ENCODE assay signal across 29 mouse cellular contexts in genomic region chr4:56619803-56620202, GRCm38 (mm10).
DNase-seq lines count a peak whose midpoint lies in the region; ATAC-seq and TF ChIP-seq lines count a peak whose summit lies in the region.
"Had no signal": no experiment of that assay in that cellular context is flagged by ENCODE, and none has a peak within 500 bp of the region (broad histone marks: within the 10 kb centered on the region; RNA-seq: fewer than 3 reads in every experiment).

No protein-coding gene starts in this region.

- no peak for ATAC-seq in forebrain, postnatal 0 days
- no peak for ATAC-seq in forebrain, embryonic 11.5 days (replicated peaks; ENCODE audit: low FRiP score)
- no peak for ATAC-seq in lung, postnatal 0 days
- no peak for ATAC-seq in Patski
- no peak for ATAC-seq in stomach, postnatal 0 days (ENCODE audit: low FRiP score, low TSS enrichment)
- no peak for ATAC-seq in megakaryocyte progenitor cell, adult 5-6 weeks (replicated peaks; ENCODE audit: poor library complexity)
- ATAC-seq: forebrain, embryonic 14.5 days; inflammation-experienced regulatory T-cells, adult 6 months; midbrain, embryonic 13.5 days had no signal

- no peak for DNase-seq in forebrain, postnatal 0 days
- DNase-seq in forebrain, embryonic 11.5 days (ENCODE audit: low spot score), result no peak
- DNase-seq in lung, postnatal 0 days (ENCODE audit: low spot score), result no peak
- no peak for DNase-seq in lung, postnatal 14 days
- no peak for DNase-seq in Patski (ENCODE audit: low read depth, low spot score)
- DNase-seq in stomach, postnatal 0 days (ENCODE audit: low spot score), result no peak
- no peak for DNase-seq in spleen, postnatal 14 days (ENCODE audit: low spot score in 2 of 2)
- DNase-seq: adrenal gland, postnatal 10 days; cerebellum, adult 11 months; cerebellum, adult 9-10 months; cerebellum, postnatal 36 days; heart, postnatal 10 days; kidney, adult 2 months; kidney, postnatal 10 days; layer of hippocampus, adult 9-11 months; liver; lung, postnatal 4 days; right cerebral cortex, postnatal 4 days; thymus, postnatal 14 days had no signal

- H3K4me3 ChIP-seq in forebrain, postnatal 0 days (ENCODE audit: low read depth, low read length), result no peak overlapping the region
- no peak overlapping the region for H3K4me3 ChIP-seq in forebrain, embryonic 11.5 days (ENCODE audit: low read depth, low read length)
- no peak overlapping the region for H3K4me3 ChIP-seq in lung, postnatal 0 days (ENCODE audit: low read depth, low read length)
- no peak overlapping the region for H3K4me3 ChIP-seq in stomach, postnatal 0 days (ENCODE audit: low read depth, low read length)
- H3K4me3 ChIP-seq: heart, embryonic 13.5 days; hindbrain, embryonic 10.5 days; hindbrain, embryonic 15.5 days; liver, embryonic 15.5 days; lung, embryonic 15.5 days; midbrain, embryonic 13.5 days; neural tube, embryonic 12.5 days had no signal

- 0 out of 2 replicates have a peak, but pooled peaks have one; percentile 3 for TF ChIP-seq CTCF in forebrain, postnatal 0 days (IDR thresholded peaks at IDR 0.05; ENCODE audit: low read depth)
- peak; percentile 25 for TF ChIP-seq CTCF in lung, postnatal 0 days (IDR thresholded peaks at IDR 0.05)
- TF ChIP-seq CTCF in Patski (IDR thresholded peaks at IDR 0.05), result peak; percentile 39
- peak; percentile 66 for TF ChIP-seq CTCF in stomach, postnatal 0 days (IDR thresholded peaks at IDR 0.05; ENCODE audit: low read depth)

- H3K36me3 ChIP-seq in forebrain, postnatal 0 days (ENCODE audit: insufficient read depth), result no peaks in the 10 kb centered on the region
- no peaks in the 10 kb centered on the region for H3K36me3 ChIP-seq in forebrain, embryonic 11.5 days (ENCODE audit: control insufficient read depth, insufficient read depth, low read length)
- no peaks in the 10 kb centered on the region for H3K36me3 ChIP-seq in lung, postnatal 0 days (ENCODE audit: insufficient read depth, low read length)
- no peaks in the 10 kb centered on the region for H3K36me3 ChIP-seq in stomach, postnatal 0 days (ENCODE audit: control insufficient read depth, insufficient read depth, low read length)
- H3K36me3 ChIP-seq: heart, embryonic 13.5 days; hindbrain, embryonic 10.5 days; hindbrain, embryonic 15.5 days; liver, embryonic 15.5 days; lung, embryonic 15.5 days; midbrain, embryonic 13.5 days; neural tube, embryonic 12.5 days had no signal

- H3K4me1 ChIP-seq in forebrain, postnatal 0 days (ENCODE audit: insufficient read depth), result no peaks in the 10 kb centered on the region
- no peaks in the 10 kb centered on the region for H3K4me1 ChIP-seq in forebrain, embryonic 11.5 days (replicated peaks; ENCODE audit: control insufficient read depth, insufficient read depth, low read length)
- H3K4me1 ChIP-seq in lung, postnatal 0 days (ENCODE audit: insufficient read depth, low read depth, low read length), result no peaks in the 10 kb centered on the region
- no peaks in the 10 kb centered on the region for H3K4me1 ChIP-seq in stomach, postnatal 0 days (replicated peaks; ENCODE audit: control insufficient read depth, insufficient read depth)
- H3K4me1 ChIP-seq: hindbrain, embryonic 10.5 days; hindbrain, embryonic 15.5 days; liver, embryonic 15.5 days; lung, embryonic 15.5 days; midbrain, embryonic 13.5 days; neural tube, embryonic 12.5 days had no signal

- no peak overlapping the region for H3K4me2 ChIP-seq in forebrain, postnatal 0 days (ENCODE audit: low read depth)
- H3K4me2 ChIP-seq in forebrain, embryonic 11.5 days (ENCODE audit: low read depth, low read length, severe bottlenecking), result no peak overlapping the region
- no peak overlapping the region for H3K4me2 ChIP-seq in lung, postnatal 0 days (replicated peaks; ENCODE audit: low read depth, low read length)
- no peak overlapping the region for H3K4me2 ChIP-seq in stomach, postnatal 0 days (replicated peaks; ENCODE audit: low read depth)
- H3K4me2 ChIP-seq: heart, embryonic 13.5 days; hindbrain, embryonic 15.5 days; liver, embryonic 15.5 days; lung, embryonic 15.5 days; midbrain, embryonic 13.5 days; neural tube, embryonic 12.5 days had no signal

- no peak for TF ChIP-seq EP300 in lung, postnatal 0 days (IDR thresholded peaks at IDR 0.05)
- no peak for TF ChIP-seq EP300 in stomach, postnatal 0 days (optimal IDR thresholded peaks at IDR 0.05)

- no peak overlapping the region for H3K9ac ChIP-seq in forebrain, postnatal 0 days
- no peak overlapping the region for H3K9ac ChIP-seq in forebrain, embryonic 11.5 days (ENCODE audit: low read length)
- H3K9ac ChIP-seq in lung, postnatal 0 days (replicated peaks; ENCODE audit: low read depth), result no peak overlapping the region
- no peak overlapping the region for H3K9ac ChIP-seq in stomach, postnatal 0 days (ENCODE audit: low read length)
- H3K9ac ChIP-seq: heart, embryonic 13.5 days; hindbrain, embryonic 15.5 days; liver, embryonic 15.5 days; lung, embryonic 15.5 days; midbrain, embryonic 13.5 days; neural tube, embryonic 12.5 days had no signal

- CTCF ChIA-PET in Patski (lab: Charles Lee), result interaction anchor here (1.3 to 1.7 kb wide), 2 partner anchors 9 to 127 kb away, joined by 4 read pairs; no protein-coding TSS in a partner anchor

- H3K9me3 ChIP-seq in forebrain, postnatal 0 days (ENCODE audit: low read length), result no peaks in the 10 kb centered on the region
- H3K9me3 ChIP-seq in forebrain, embryonic 11.5 days (ENCODE audit: control insufficient read depth, low read length), result no peaks in the 10 kb centered on the region
- no peaks in the 10 kb centered on the region for H3K9me3 ChIP-seq in lung, postnatal 0 days (ENCODE audit: low read length)
- H3K9me3 ChIP-seq in stomach, postnatal 0 days (ENCODE audit: control insufficient read depth, low read length), result no peaks in the 10 kb centered on the region
- H3K9me3 ChIP-seq: hindbrain, embryonic 10.5 days; hindbrain, embryonic 15.5 days; liver, embryonic 15.5 days; lung, embryonic 15.5 days; midbrain, embryonic 13.5 days; neural tube, embryonic 12.5 days had no signal

- H3K27ac ChIP-seq in forebrain, postnatal 0 days (ENCODE audit: low read depth, low read length), result no peak overlapping the region
- H3K27ac ChIP-seq in forebrain, embryonic 11.5 days (ENCODE audit: low read depth, low read length), result no peak overlapping the region
- H3K27ac ChIP-seq in lung, postnatal 0 days (ENCODE audit: low read length), result no peak overlapping the region
- H3K27ac ChIP-seq in stomach, postnatal 0 days (replicated peaks), result no peak overlapping the region
- H3K27ac ChIP-seq: heart, embryonic 13.5 days; hindbrain, embryonic 10.5 days; hindbrain, embryonic 15.5 days; liver, embryonic 15.5 days; lung, embryonic 15.5 days; midbrain, embryonic 13.5 days; neural tube, embryonic 12.5 days had no signal

- in situ Hi-C loops in Patski (cut with MboI; ENCODE audit: low pct_unique_long_range_greater_than_20kb), result loop anchor here (10.0 kb wide), 1 partner anchor 895 kb away; no protein-coding TSS in a partner anchor

- POLR2A ChIA-PET in Patski (lab: Charles Lee), result no interaction called here

- H3K27me3 ChIP-seq in forebrain, postnatal 0 days (ENCODE audit: insufficient read depth, low read length), result no peaks in the 10 kb centered on the region
- H3K27me3 ChIP-seq in forebrain, embryonic 11.5 days (ENCODE audit: control insufficient read depth, insufficient read depth, low read length), result no peaks in the 10 kb centered on the region
- H3K27me3 ChIP-seq in lung, postnatal 0 days (replicated peaks; ENCODE audit: insufficient read depth, low read length), result no peaks in the 10 kb centered on the region
- H3K27me3 ChIP-seq in Patski, result no peaks in the 10 kb centered on the region
- no peaks in the 10 kb centered on the region for H3K27me3 ChIP-seq in stomach, postnatal 0 days (ENCODE audit: control insufficient read depth, insufficient read depth, low read length)
- H3K27me3 ChIP-seq: heart, embryonic 13.5 days; hindbrain, embryonic 15.5 days; liver, embryonic 15.5 days; lung, embryonic 15.5 days; midbrain, embryonic 13.5 days; neural tube, embryonic 12.5 days had no signal

Comparison
In these comparisons a context has a peak if more than half of its experiments do, and no peak if none do; other contexts are left out.
1. CTCF ChIP-seq: peak in every context shown above with its lines; median percentile 66 in stomach, postnatal 0 days; 39 in Patski; 25 in lung, postnatal 0 days; 3 in forebrain, postnatal 0 days.